Mouse (Mus musculus) stomach, postnatal 0 days (tissue): Measurements from ENCODE around the gene Capn10.

ENCODE experiments used
- CTCF ChIP-seq: IDR thresholded peaks from 2 replicates; pipeline ENCODE4 v1.5.1; 2016; ENCODE audit warnings: antibody characterized with exemption, low read depth, mild to moderate bottlenecking, moderate library complexity
- EP300 ChIP-seq: optimal IDR thresholded peaks from 2 replicates; pipeline ENCODE3; 2016; ENCODE audit warnings: antibody characterized with exemption

DNA sequence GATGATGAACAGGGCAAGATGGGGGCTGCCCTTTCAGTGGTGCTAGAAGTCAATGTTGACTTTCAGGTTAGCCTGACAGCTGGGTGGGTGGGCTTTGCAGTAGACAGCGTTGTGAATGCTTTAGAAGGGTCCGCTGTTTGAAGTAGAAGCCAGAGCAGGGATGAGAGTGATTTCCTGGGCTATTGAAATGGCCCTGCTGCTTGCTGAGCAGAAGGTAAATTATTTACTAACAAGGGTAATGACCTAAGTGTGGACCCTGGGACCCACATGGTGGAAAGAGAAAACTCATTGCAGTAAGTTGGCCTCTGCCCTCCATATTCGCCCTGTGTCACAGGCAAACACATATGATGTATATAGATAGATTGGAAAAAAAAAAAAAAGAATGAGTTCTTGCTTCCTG is 2.3 kb downstream of the Capn10 start:
- no peak for TF ChIP-seq CTCF
- TF ChIP-seq EP300 = no peak
